Mouse (Mus musculus): ENCODE data around the gene Rpl7l1. TPM values are rescaled to one million over a fixed set of nuclear protein-coding genes. Genes with fewer than 3 reads are reported as not detected.

Rpl7l1 gene
- polyA plus RNA-seq, 2 experiments, result 38.0 to 65.5 TPM

DNA sequence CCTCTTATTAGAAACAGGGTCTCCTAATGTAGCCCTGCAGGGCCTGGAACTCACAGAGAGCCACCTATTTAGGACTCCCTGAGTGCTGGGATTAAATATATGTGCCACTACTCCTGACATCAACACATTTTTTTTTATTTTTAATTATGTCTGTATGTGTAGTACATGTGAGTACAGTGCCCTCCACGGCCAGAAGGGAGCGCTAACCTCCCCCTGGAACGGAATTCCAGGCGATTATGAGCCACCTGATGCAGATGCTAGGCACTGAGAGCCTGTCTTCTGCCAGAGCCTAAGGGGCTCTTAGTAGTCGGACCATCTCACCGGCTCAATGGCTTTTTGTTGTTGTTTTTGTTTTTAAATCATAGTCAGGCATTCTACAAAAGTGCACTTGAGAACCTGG, 54.5 kb downstream of the Rpl7l1 start:
- 38% methylated on average over 6 of the region's 6 CpGs for WGBS (ENCODE audit: insufficient replicate concordance)
- DNase-seq (ENCODE audit: low read depth in 3 of 3, low spot score in 3 of 3) (no peak), ATAC-seq (ENCODE audit: insufficient read depth) (no peak)
- no peaks in the 10 kb centered on the region for H3K4me1 ChIP-seq (replicated peaks; ENCODE audit: control insufficient read depth in 2 of 2, insufficient read depth in 2 of 2, low read length in 1 of 2)
- H3K4me3 ChIP-seq (ENCODE audit: insufficient read depth in 1 of 2, low read depth in 2 of 2, low read length in 2 of 2), result no peak overlapping the region
- H3K36me3 ChIP-seq (replicated peaks; ENCODE audit: control insufficient read depth, insufficient read depth, low read depth), result peaks cover 2% of the 10 kb centered on the region; the same call in 1 of the 2 replicates
- no peak overlapping the region for H3K9ac ChIP-seq (replicated peaks)
- peak; percentile 62 for TF ChIP-seq CTCF (IDR thresholded peaks at IDR 0.05; ENCODE audit: low read depth)
- no peak for TF ChIP-seq EP300 (IDR thresholded peaks at IDR 0.05; ENCODE audit: low read depth)
- H3K9me3 ChIP-seq (ENCODE audit: control insufficient read depth, low read length), result no peaks in the 10 kb centered on the region
- no peak overlapping the region for H3K27ac ChIP-seq
- H3K27me3 ChIP-seq (ENCODE audit: control insufficient read depth, insufficient read depth, low read length), result no peaks in the 10 kb centered on the region; the same call in 1 of the 2 replicates
- H3K4me2 ChIP-seq (ENCODE audit: low read depth), result no peak overlapping the region

- Histone ChIP-seq H3K9me3 (ENCODE audit: control insufficient read depth, low read length) (no peaks in the 10 kb centered on the region), H3K27ac (no peak overlapping the region), H3K9ac (replicated peaks) (no peak overlapping the region), H3K4me1 (replicated peaks; ENCODE audit: control insufficient read depth in 2 of 2, insufficient read depth in 2 of 2, low read length in 1 of 2) (no peaks in the 10 kb centered on the region), H3K36me3 (replicated peaks; ENCODE audit: control insufficient read depth, insufficient read depth, low read depth) (peaks cover 2% of the 10 kb centered on the region; the same call in 1 of the 2 replicates), H3K4me2 (ENCODE audit: low read depth) (no peak overlapping the region), H3K4me3 (ENCODE audit: insufficient read depth in 1 of 2, low read depth in 2 of 2, low read length in 2 of 2) (no peak overlapping the region), H3K27me3 (ENCODE audit: control insufficient read depth, insufficient read depth, low read length) (no peaks in the 10 kb centered on the region; the same call in 1 of the 2 replicates)
- ATAC-seq (ENCODE audit: insufficient read depth) (no peak), DNase-seq (ENCODE audit: low read depth in 3 of 3, low spot score in 3 of 3) (no peak)
- 80% methylated on average over 11 of the region's 11 CpGs for WGBS (ENCODE audit: insufficient replicate concordance)
- no peak for TF ChIP-seq EP300 (IDR thresholded peaks at IDR 0.05; ENCODE audit: low read depth)
- no peak for TF ChIP-seq CTCF (IDR thresholded peaks at IDR 0.05; ENCODE audit: low read depth)
These were observed 55.2 kb downstream of the Rpl7l1 start for GRCm38 (mm10) chr17:46727271-46727670.

DNA sequence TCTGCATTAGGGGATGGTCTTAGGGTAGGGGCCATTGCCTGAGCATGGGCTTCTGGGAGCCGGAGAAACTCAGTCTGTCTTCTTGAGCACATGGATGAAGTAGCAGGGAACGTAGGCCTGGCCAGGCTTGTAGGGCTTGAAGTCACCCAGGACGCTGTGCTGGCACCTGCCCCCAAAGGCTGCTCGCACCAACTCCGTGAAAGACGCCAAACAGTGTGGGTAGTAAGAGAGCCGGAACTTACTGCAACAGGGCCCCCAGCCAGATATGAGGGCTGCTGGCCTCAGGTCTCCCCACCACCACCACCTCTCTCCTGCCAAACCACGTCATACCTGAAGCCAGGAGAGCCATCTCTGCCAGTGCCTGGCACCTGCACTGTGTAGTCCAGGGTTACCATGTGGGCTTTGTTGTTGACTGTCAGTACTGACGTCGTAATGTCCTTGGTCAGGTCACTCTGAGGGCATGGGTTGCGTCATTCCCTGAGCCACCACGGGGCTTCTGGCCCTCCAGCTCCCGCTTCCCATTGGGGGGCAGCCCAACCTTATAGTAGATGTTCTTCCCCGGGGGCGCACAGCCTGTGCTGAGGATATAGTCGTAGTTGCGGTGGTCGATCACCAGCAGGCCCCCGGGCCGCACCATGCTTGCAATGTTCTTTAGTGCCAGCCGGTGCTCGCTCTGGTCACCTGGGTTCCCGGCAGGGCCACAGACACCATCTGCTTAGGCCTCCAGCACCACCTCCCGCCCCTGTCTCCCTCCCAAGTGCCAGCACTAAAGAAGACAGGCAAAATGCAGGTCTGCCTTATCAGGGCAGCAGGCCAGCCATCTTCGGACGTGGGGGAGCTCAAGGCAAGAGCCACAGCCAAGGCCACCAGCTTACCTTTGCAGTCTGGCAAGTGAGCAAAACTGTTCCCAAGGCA, 56.5 kb downstream of the Rpl7l1 start:
- Histone ChIP-seq H3K27me3 (ENCODE audit: control insufficient read depth, insufficient read depth, low read length) (no peaks in the 10 kb centered on the region; the same call in 1 of the 2 replicates), H3K4me3 (ENCODE audit: insufficient read depth in 1 of 2, low read depth in 2 of 2, low read length in 2 of 2) (no peak overlapping the region), H3K27ac (no peak overlapping the region), H3K4me1 (replicated peaks; ENCODE audit: control insufficient read depth in 2 of 2, insufficient read depth in 2 of 2, low read length in 1 of 2) (no peaks in the 10 kb centered on the region), H3K4me2 (ENCODE audit: low read depth) (no peak overlapping the region), H3K9ac (replicated peaks) (no peak overlapping the region), H3K9me3 (ENCODE audit: control insufficient read depth, low read length) (no peaks in the 10 kb centered on the region), H3K36me3 (replicated peaks; ENCODE audit: control insufficient read depth, insufficient read depth, low read depth) (peaks cover 2% of the 10 kb centered on the region; the same call in 1 of the 2 replicates)
- no peak for TF ChIP-seq EP300 (IDR thresholded peaks at IDR 0.05; ENCODE audit: low read depth)
- TF ChIP-seq CTCF (IDR thresholded peaks at IDR 0.05; ENCODE audit: low read depth), result no peak
- no peak for ATAC-seq (ENCODE audit: insufficient read depth)
- no peak for DNase-seq (ENCODE audit: low read depth in 3 of 3, low spot score in 3 of 3)
- 76% methylated on average over 26 of the region's 26 CpGs for WGBS (ENCODE audit: insufficient replicate concordance)

DNA sequence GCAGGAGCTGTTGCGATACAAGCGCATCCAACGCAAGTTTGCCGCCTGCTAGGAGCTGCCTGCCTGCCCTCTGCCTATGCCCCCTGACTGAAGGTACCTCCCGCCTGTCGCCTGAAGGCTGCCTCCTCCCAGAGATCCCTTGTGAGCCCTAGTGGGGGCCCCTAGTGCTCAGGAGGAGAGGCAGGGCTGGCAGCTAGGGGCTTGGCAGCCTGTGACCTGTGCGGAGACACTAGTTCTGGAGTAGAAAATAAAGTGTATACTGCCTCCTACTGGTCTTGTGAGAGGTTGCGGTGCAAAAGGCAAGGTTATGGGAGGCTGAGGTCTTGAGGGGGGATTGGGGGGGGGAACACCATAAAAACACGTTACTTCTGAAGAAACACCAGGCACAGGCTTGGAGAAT, 57.2 kb downstream of the Rpl7l1 start:
- Histone ChIP-seq H3K36me3 (replicated peaks; ENCODE audit: control insufficient read depth, insufficient read depth, low read depth) (peaks cover 2% of the 10 kb centered on the region; the same call in 1 of the 2 replicates), H3K4me3 (ENCODE audit: insufficient read depth in 1 of 2, low read depth in 2 of 2, low read length in 2 of 2) (no peak overlapping the region), H3K27me3 (ENCODE audit: control insufficient read depth, insufficient read depth, low read length) (no peaks in the 10 kb centered on the region; the same call in 1 of the 2 replicates), H3K4me1 (replicated peaks; ENCODE audit: control insufficient read depth in 2 of 2, insufficient read depth in 2 of 2, low read length in 1 of 2) (no peaks in the 10 kb centered on the region), H3K27ac (no peak overlapping the region), H3K9ac (replicated peaks) (no peak overlapping the region), H3K4me2 (ENCODE audit: low read depth) (no peak overlapping the region), H3K9me3 (ENCODE audit: control insufficient read depth, low read length) (no peaks in the 10 kb centered on the region)
- ATAC-seq (ENCODE audit: insufficient read depth) (no peak), DNase-seq (ENCODE audit: low read depth in 3 of 3, low spot score in 3 of 3) (no peak)
- peak; percentile 76 for TF ChIP-seq CTCF (IDR thresholded peaks at IDR 0.05; ENCODE audit: low read depth)
- no peak for TF ChIP-seq EP300 (IDR thresholded peaks at IDR 0.05; ENCODE audit: low read depth)
- 69% methylated on average over 9 of the region's 9 CpGs for WGBS (ENCODE audit: insufficient replicate concordance)

DNA sequence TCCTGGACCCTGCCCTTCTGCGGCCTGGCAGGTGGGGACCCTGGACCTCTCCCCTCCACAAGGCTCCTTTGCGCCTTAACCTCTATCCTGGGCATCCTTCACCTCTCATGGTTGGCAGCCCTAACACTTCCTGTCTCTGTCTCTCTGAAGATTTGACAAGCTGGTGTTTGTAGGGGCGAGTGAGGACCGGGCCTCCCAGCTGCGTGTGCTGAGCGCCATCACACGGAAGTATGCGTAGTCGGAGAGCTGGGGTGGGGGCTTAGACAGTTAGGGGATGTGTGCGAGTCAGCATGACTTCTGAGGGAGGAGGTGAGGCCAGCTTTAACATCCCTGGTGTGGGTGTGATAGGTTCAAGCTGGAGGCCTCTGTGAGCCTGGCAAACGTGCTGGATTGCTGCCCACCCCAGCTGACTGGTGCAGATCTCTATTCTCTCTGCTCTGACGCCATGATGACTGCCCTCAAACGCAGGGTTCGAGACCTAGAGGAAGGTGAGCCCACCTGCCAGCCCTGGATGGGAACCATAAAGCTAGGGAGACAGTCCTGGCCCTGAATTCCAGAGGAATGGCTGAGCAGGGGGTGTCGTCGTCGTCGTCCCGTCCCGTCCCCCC, 57.9 kb downstream of the Rpl7l1 start:
- DNase-seq (ENCODE audit: low read depth in 3 of 3, low spot score in 3 of 3), result no peak
- Histone ChIP-seq H3K27me3 (ENCODE audit: control insufficient read depth, insufficient read depth, low read length) (no peaks in the 10 kb centered on the region; the same call in 1 of the 2 replicates), H3K9me3 (ENCODE audit: control insufficient read depth, low read length) (no peaks in the 10 kb centered on the region), H3K4me1 (replicated peaks; ENCODE audit: control insufficient read depth in 2 of 2, insufficient read depth in 2 of 2, low read length in 1 of 2) (no peaks in the 10 kb centered on the region), H3K4me2 (ENCODE audit: low read depth) (no peak overlapping the region), H3K4me3 (ENCODE audit: insufficient read depth in 1 of 2, low read depth in 2 of 2, low read length in 2 of 2) (no peak overlapping the region), H3K27ac (no peak overlapping the region), H3K9ac (replicated peaks) (no peak overlapping the region), H3K36me3 (replicated peaks; ENCODE audit: control insufficient read depth, insufficient read depth, low read depth) (peaks cover 2% of the 10 kb centered on the region; the same call in 1 of the 2 replicates)
- 75% methylated on average over 17 of the region's 20 CpGs for WGBS (ENCODE audit: insufficient replicate concordance)
- TF ChIP-seq EP300 (IDR thresholded peaks at IDR 0.05; ENCODE audit: low read depth) (no peak), CTCF (IDR thresholded peaks at IDR 0.05; ENCODE audit: low read depth) (no peak)
- no peak for ATAC-seq (ENCODE audit: insufficient read depth)

Other genes with a start within 250 kb of the Rpl7l1 start
- 0.59 and 0.92 TPM in 2 replicates for gene Cul9, start 236.3 kb downstream of the Rpl7l1 start, polyA plus RNA-seq (2012; rRNA removed)
- gene Cul9, start 236.3 kb downstream of the Rpl7l1 start, polyA plus RNA-seq (2014; fragmentation: Nextera tagmentation; extraction: Ambion mirVana), result 0.34 and 0.46 TPM in 2 replicates
- gene Srf, start 226.5 kb downstream of the Rpl7l1 start, polyA plus RNA-seq (2012; rRNA removed), result 16.0 and 22.0 TPM in 2 replicates
- 2.5 and 2.6 TPM in 2 replicates for gene Srf, start 226.5 kb downstream of the Rpl7l1 start, polyA plus RNA-seq (2014; fragmentation: Nextera tagmentation; extraction: Ambion mirVana)
- 3.6 and 3.7 TPM in 2 replicates for gene Ptk7, start 153.2 kb downstream of the Rpl7l1 start, polyA plus RNA-seq (2012; rRNA removed)
- 3.0 and 3.4 TPM in 2 replicates for gene Ptk7, start 153.2 kb downstream of the Rpl7l1 start, polyA plus RNA-seq (2014; fragmentation: Nextera tagmentation; extraction: Ambion mirVana)
- gene Klc4, start 136.7 kb downstream of the Rpl7l1 start, polyA plus RNA-seq (2012; rRNA removed), result 3.4 and 3.5 TPM in 2 replicates
- gene Klc4, start 136.7 kb downstream of the Rpl7l1 start, polyA plus RNA-seq (2014; fragmentation: Nextera tagmentation; extraction: Ambion mirVana), result 5.2 and 5.5 TPM in 2 replicates
- gene Mrpl2, start 136.4 kb downstream of the Rpl7l1 start, polyA plus RNA-seq (2012; rRNA removed), result 36.1 and 46.6 TPM in 2 replicates
- gene Mrpl2, start 136.4 kb downstream of the Rpl7l1 start, polyA plus RNA-seq (2014; fragmentation: Nextera tagmentation; extraction: Ambion mirVana), result 84.6 and 91.0 TPM in 2 replicates
- 11.3 and 14.9 TPM in 2 replicates for gene Cul7, start 132.3 kb downstream of the Rpl7l1 start, polyA plus RNA-seq (2012; rRNA removed)
- gene Cul7, start 132.3 kb downstream of the Rpl7l1 start, polyA plus RNA-seq (2014; fragmentation: Nextera tagmentation; extraction: Ambion mirVana), result 7.1 and 8.3 TPM in 2 replicates
- 16.4 and 20.3 TPM in 2 replicates for gene Rrp36, start 108.3 kb downstream of the Rpl7l1 start, polyA plus RNA-seq (2012; rRNA removed)
- gene Rrp36, start 108.3 kb downstream of the Rpl7l1 start, polyA plus RNA-seq (2014; fragmentation: Nextera tagmentation; extraction: Ambion mirVana), result 11.4 and 14.0 TPM in 2 replicates
- gene Mea1, start 103.9 kb downstream of the Rpl7l1 start, polyA plus RNA-seq (2012; rRNA removed), result 27.3 and 34.4 TPM in 2 replicates
- gene Mea1, start 103.9 kb downstream of the Rpl7l1 start, polyA plus RNA-seq (2014; fragmentation: Nextera tagmentation; extraction: Ambion mirVana), result 61.7 and 62.4 TPM in 2 replicates
- gene Klhdc3, start 101.8 kb downstream of the Rpl7l1 start, polyA plus RNA-seq (2012; rRNA removed), result 40.2 and 41.5 TPM in 2 replicates
- 46.3 and 49.4 TPM in 2 replicates for gene Klhdc3, start 101.8 kb downstream of the Rpl7l1 start, polyA plus RNA-seq (2014; fragmentation: Nextera tagmentation; extraction: Ambion mirVana)
- 21.3 and 24.1 TPM in 2 replicates for gene Ppp2r5d, start 77.6 kb downstream of the Rpl7l1 start, polyA plus RNA-seq (2012; rRNA removed)
- gene Ppp2r5d, start 77.6 kb downstream of the Rpl7l1 start, polyA plus RNA-seq (2014; fragmentation: Nextera tagmentation; extraction: Ambion mirVana), result 23.6 and 24.4 TPM in 2 replicates
- 9.3 and 9.6 TPM in 2 replicates for gene Pex6, start 71.2 kb downstream of the Rpl7l1 start, polyA plus RNA-seq (2012; rRNA removed)
- gene Pex6, start 71.2 kb downstream of the Rpl7l1 start, polyA plus RNA-seq (2014; fragmentation: Nextera tagmentation; extraction: Ambion mirVana), result 5.3 and 7.1 TPM in 2 replicates
- 15.7 and 18.3 TPM in 2 replicates for gene Gnmt, start 53.5 kb downstream of the Rpl7l1 start, polyA plus RNA-seq (2012; rRNA removed)
- gene Gnmt, start 53.5 kb downstream of the Rpl7l1 start, polyA plus RNA-seq (2014; fragmentation: Nextera tagmentation; extraction: Ambion mirVana), result 30.8 and 31.2 TPM in 2 replicates
- gene Cnpy3, start 30.5 kb downstream of the Rpl7l1 start, polyA plus RNA-seq (2012; rRNA removed), result 15.0 and 18.0 TPM in 2 replicates
- 17.7 and 20.7 TPM in 2 replicates for gene Cnpy3, start 30.5 kb downstream of the Rpl7l1 start, polyA plus RNA-seq (2014; fragmentation: Nextera tagmentation; extraction: Ambion mirVana)
- 0.04 TPM in 2 replicates for gene Ptcra, start 19.0 kb downstream of the Rpl7l1 start, polyA plus RNA-seq (2012; rRNA removed)
- 0.10 and 0.18 TPM in 2 replicates for gene Ptcra, start 19.0 kb downstream of the Rpl7l1 start, polyA plus RNA-seq (2014; fragmentation: Nextera tagmentation; extraction: Ambion mirVana)
- gene 2310039H08Rik, start 10.0 kb downstream of the Rpl7l1 start, polyA plus RNA-seq (2012; rRNA removed), result 36.7 and 37.2 TPM in 2 replicates
- 62.7 and 63.3 TPM in 2 replicates for gene 2310039H08Rik, start 10.0 kb downstream of the Rpl7l1 start, polyA plus RNA-seq (2014; fragmentation: Nextera tagmentation; extraction: Ambion mirVana)
- gene Bicral, start 75.8 kb upstream of the Rpl7l1 start, polyA plus RNA-seq (2012; rRNA removed), result 2.5 and 3.0 TPM in 2 replicates
- gene Bicral, start 75.8 kb upstream of the Rpl7l1 start, polyA plus RNA-seq (2014; fragmentation: Nextera tagmentation; extraction: Ambion mirVana), result 3.4 and 3.5 TPM in 2 replicates
- gene Tbcc, start 108.0 kb upstream of the Rpl7l1 start, polyA plus RNA-seq (2012; rRNA removed), result 9.3 and 9.4 TPM in 2 replicates
- 21.8 and 23.1 TPM in 2 replicates for gene Tbcc, start 108.0 kb upstream of the Rpl7l1 start, polyA plus RNA-seq (2014; fragmentation: Nextera tagmentation; extraction: Ambion mirVana)
- not detected in 2 replicates for gene Prph2, start 127.8 kb upstream of the Rpl7l1 start, polyA plus RNA-seq (2012; rRNA removed)
- not detected in 2 replicates for gene Prph2, start 127.8 kb upstream of the Rpl7l1 start, polyA plus RNA-seq (2014; fragmentation: Nextera tagmentation; extraction: Ambion mirVana)
- gene Ubr2, start 227.9 kb upstream of the Rpl7l1 start, polyA plus RNA-seq (2012; rRNA removed), result 7.2 and 9.7 TPM in 2 replicates
- gene Ubr2, start 227.9 kb upstream of the Rpl7l1 start, polyA plus RNA-seq (2014; fragmentation: Nextera tagmentation; extraction: Ambion mirVana), result 7.3 and 9.5 TPM in 2 replicates

Data from liver, embryonic 14.5 days (tissue).